Mouse (Mus musculus): ENCODE data around the gene Prkcd.
A peak's percentile ranks its signal among the peaks of the same experiment; 100 is the strongest.

Gene Prkcd

GRCm38 (mm10) chr14:30548131-30548720 lies 77.8 kb downstream of the Prkcd start, which contains the start of gene Tkt:
Gene Tkt (plus strand): TSS chr14:30548359.
- DNase-seq (ENCODE audit: extremely low spot score, low spot score), result peak; percentile 34

Measured in neural tube, embryonic 10.5 days (tissue).